Mouse (Mus musculus) small intestine, adult 2 months (tissue): Measurements from ENCODE around the gene Tarbp1. TPM values are rescaled to one million over a fixed set of nuclear protein-coding genes. Genes with fewer than 3 reads are reported as not detected.
"Not testable (repeated sequence)": the region's sequence is repeated elsewhere in the genome, so short reads cannot be mapped to it uniquely, and the experiment has no call there.

ENCODE experiments used
- H3K27ac ChIP-seq: fragments of 200-500 bp; 2 replicates; pipeline ENCODE4 v1.5.1; 2012; ENCODE audit warnings: low read depth, low read length, control low read depth, inconsistent platforms; ENCODE audit not compliant: insufficient read depth
- H3K27me3 ChIP-seq: fragments of 200-500 bp; 2 replicates; pipeline ENCODE4 v1.6.1; 2012; ENCODE audit warnings: mild to moderate bottlenecking, moderate library complexity, low read length, inconsistent platforms; ENCODE audit not compliant: control insufficient read depth, insufficient read depth
- H3K36me3 ChIP-seq: fragments of 200-500 bp; 2 replicates; pipeline ENCODE4 v1.6.1; 2012; ENCODE audit warnings: mild to moderate bottlenecking, low read length, control low read depth, inconsistent platforms; ENCODE audit not compliant: control insufficient read depth, insufficient read depth
- H3K4me1 ChIP-seq: fragments of 200-500 bp; 2 replicates; pipeline ENCODE4 v1.6.1; 2012; ENCODE audit warnings: low read length, inconsistent platforms, mixed read lengths; ENCODE audit not compliant: control insufficient read depth, insufficient read depth, insufficient read length
- H3K4me3 ChIP-seq: fragments of 200-500 bp; 2 replicates; pipeline ENCODE4 v1.5.1; 2012; ENCODE audit warnings: low read depth, mild to moderate bottlenecking, control low read depth, inconsistent platforms, low read length, moderate library complexity
- CTCF ChIP-seq: fragments of 200-500 bp; IDR thresholded peaks from 2 replicates; pipeline ENCODE4 v1.5.1; 2012; ENCODE audit warnings: low read depth, mild to moderate bottlenecking, control low read depth, inconsistent platforms, low read length, moderate library complexity, mixed read lengths; ENCODE audit not compliant: insufficient replicate concordance, insufficient read length; ENCODE audit errors: extremely low read depth
- POLR2A ChIP-seq: fragments of 200-500 bp; IDR thresholded peaks from 2 replicates; pipeline ENCODE4 v1.6.1; 2012; ENCODE audit warnings: low read depth, mild to moderate bottlenecking, control low read depth, inconsistent platforms, low read length, moderate library complexity
- WGBS: fragments of 180-500 bp; shearing (Covaris S2); methylation state at CpG from one replicate; pipeline ENCODE4 v1.1.7; 2018; 5-methylcytosine and 5-hydroxymethylcytosine counted together
- polyA plus RNA-seq: library from polyadenylated mRNA; depleted of rRNA; stranded (reverse); fragments of >200 nt; gene quantifications from 2 replicates; pipeline ENCODE4 v1.2.3, GENCODE M21; 2012

Tarbp1 gene
- polyA plus RNA-seq, 1 experiment = 1.3 TPM

DNA sequence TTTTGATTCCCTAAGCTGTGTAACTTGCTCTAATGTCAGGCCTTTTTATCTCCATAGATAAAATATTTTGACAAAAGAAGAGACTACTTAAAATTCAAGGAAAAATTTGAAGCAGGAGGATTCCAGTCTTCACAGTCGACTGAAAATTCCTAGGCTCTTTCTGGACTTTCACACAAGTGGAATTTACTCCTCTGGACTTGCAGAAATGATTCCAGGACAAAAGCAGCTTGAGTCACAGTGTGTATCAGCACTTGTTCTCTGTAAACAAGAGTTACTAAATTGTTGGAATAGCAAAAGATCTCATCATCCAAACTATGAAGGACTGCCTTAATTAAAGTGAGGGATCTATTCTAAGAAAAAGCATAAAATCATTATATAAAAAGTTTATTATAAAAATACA, 49.9 kb downstream of the Tarbp1 start:
- Histone ChIP-seq H3K36me3 (peaks cover 34% of the 10 kb centered on the region), H3K27me3 (no peaks in the 10 kb centered on the region), H3K4me1 (peaks cover 6% of the 10 kb centered on the region; the same call in 1 of the 2 replicates), H3K4me3 (no peak overlapping the region), H3K27ac (no peak overlapping the region)
- 49% methylated on average over 1 of the region's 1 CpGs for WGBS
- no peak for TF ChIP-seq CTCF
- TF ChIP-seq POLR2A = no peak

DNA sequence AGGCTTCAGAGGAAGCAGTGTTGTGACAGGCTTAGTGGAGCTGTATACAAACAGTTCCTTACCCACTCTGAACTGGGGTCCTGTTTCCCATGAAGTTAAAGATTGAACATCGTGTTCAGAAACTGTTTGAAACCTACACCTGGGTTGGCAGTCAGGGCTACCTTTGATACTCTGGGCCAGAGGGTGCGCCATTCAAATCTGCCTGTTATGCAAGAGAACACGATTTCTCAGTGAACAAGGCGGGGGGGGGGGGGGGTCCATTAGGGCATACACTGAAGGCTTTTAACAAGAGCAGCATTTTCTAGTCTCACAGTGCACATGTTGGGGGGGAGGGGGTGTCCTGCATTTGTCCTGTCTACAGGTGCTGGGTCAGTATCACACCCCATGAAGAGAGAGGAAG, 50.7 kb downstream of the Tarbp1 start:
- TF ChIP-seq POLR2A = no peak
- TF ChIP-seq CTCF = no peak
- Histone ChIP-seq H3K27ac (no peak overlapping the region), H3K4me3 (no peak overlapping the region), H3K27me3 (no peaks in the 10 kb centered on the region), H3K36me3 (peaks cover 29% of the 10 kb centered on the region), H3K4me1 (peaks cover 6% of the 10 kb centered on the region; the same call in 1 of the 2 replicates)
- 62% methylated on average over 4 of the region's 4 CpGs for WGBS

DNA sequence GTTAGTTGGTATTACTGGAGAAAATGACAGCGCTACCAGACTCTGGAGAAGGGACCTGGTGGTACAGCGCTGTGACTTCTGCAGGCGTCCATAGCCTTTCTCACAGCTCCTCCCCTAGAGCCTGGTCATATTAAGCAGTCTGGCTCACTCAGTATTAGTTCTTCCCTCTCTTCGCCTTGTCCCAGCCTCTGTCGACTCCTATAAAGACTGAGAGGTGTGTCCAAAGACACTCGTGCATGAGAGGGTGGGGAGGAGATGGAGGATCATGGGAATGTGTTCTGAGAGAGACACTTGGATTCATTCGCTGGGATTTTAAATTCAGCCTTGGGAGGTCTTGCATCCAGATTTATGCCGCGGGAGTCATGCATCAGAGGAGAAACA, 52.0 kb downstream of the Tarbp1 start:
- H3K4me3 ChIP-seq = peak overlapping the region; percentile 78
- no peak for TF ChIP-seq POLR2A
- no peak for TF ChIP-seq CTCF
- WGBS = 3% methylated on average over 9 of the region's 9 CpGs
- peak overlapping the region; percentile 63 for H3K27ac ChIP-seq
- peaks cover 20% of the 10 kb centered on the region for H3K36me3 ChIP-seq
- no peaks in the 10 kb centered on the region for H3K27me3 ChIP-seq
- H3K4me1 ChIP-seq = peaks cover 6% of the 10 kb centered on the region; the same call in 1 of the 2 replicates

DNA sequence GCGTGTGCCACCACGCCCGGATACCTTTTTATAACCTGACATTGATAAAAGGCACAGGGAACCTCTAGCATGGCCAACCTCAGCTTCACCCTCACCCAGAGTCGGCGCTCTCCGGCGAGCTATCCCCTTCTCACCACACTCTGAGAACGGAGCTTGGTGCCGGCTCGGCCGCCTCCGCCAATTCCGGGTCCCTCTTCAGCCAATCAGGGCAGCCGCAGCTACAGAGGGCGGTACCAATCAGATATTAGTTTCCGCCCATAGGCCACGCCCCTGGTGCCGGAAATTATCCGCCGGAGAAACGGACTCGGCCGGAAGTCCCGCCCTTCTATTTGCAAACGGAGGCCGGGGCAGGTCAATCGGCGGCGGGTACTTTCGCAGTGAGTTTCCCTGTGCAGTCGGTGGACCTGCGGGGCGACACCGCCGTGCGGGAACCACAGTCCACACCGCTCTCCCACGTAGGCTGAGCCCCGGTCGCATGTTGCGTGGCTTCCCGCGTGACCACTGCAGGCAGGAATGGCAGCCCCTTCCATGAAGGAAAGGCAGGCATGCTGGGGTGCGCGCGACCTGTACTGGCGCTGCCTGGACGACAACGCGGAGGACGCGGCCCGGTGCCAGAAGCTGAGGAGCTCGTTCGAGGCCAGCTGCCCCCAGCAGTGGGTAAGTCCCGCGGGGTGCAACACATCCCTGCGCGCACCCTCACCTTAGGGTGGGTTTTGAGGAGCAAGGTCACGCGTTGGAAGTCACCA, 52.5 kb downstream of the Tarbp1 start, which contains the start of gene Coa6:
Coa6 (plus strand) TSS at position 342 of the 746 bp plus-strand sequence.
- Histone ChIP-seq H3K27ac (peak within 1 kb of the TSS; percentile 63), H3K27me3 (no peaks in the 10 kb centered on the region), H3K4me3 (peak within 1 kb of the TSS; percentile 78), H3K36me3 (peaks cover 14% of the 10 kb centered on the region), H3K4me1 (peaks cover 6% of the 10 kb centered on the region; the same call in 1 of the 2 replicates)
- under 1% methylated on average over 61 of the region's 61 CpGs for WGBS
- TF ChIP-seq CTCF = no peak
- TF ChIP-seq POLR2A = peak; percentile 83

DNA sequence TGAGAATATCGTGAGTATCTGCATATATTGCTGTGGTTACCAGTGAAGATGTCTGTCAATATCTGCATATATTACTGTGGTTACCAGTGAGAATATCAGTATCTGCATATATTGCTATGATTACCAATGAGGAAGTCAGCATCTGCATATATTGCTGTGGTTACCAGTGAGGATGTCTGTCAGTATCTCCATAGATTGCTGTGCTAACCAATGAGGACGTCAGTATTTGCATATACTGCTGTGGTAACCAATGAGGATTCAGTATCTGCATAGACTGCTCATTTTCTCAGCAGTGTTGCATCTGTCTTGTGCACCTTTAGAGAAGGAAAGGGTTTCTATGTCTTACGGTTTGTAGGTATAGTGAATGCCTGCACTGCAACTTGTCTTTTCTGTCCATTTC, 54.0 kb downstream of the Tarbp1 start:
- Histone ChIP-seq H3K4me3 (no peak overlapping the region), H3K36me3 (peaks cover 1% of the 10 kb centered on the region; the same call in 1 of the 2 replicates), H3K27ac (no peak overlapping the region), H3K4me1 (peaks cover 6% of the 10 kb centered on the region; the same call in 1 of the 2 replicates), H3K27me3 (no peaks in the 10 kb centered on the region)
- WGBS = 80% methylated on average over 3 of the region's 3 CpGs
- TF ChIP-seq CTCF = no peak
- TF ChIP-seq POLR2A = no peak

DNA sequence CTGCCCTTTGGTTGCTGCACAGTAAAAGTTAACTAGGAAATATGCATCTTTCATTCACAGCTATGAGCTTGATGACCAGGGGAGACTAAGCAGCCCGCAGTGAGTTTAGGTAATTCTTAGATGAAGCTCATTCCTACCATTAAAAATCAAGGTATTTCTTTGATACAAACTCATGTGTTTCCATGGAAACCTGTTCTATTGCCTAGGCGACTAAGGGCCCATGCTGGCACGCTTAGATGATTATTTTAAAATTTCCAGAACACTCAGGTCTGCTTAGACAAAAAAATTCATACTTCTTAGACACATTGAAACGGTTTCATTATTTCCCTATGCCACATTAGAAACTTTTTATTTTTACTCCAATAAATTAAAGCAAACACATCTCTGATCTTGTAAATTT, 69.8 kb downstream of the Tarbp1 start:
- Histone ChIP-seq H3K27ac (no peak overlapping the region), H3K4me1 (no peaks in the 10 kb centered on the region), H3K27me3 (no peaks in the 10 kb centered on the region), H3K36me3 (no peaks in the 10 kb centered on the region), H3K4me3 (no peak overlapping the region)
- TF ChIP-seq POLR2A (no peak), CTCF (no peak)
- 74% methylated on average over 4 of the region's 4 CpGs for WGBS

DNA sequence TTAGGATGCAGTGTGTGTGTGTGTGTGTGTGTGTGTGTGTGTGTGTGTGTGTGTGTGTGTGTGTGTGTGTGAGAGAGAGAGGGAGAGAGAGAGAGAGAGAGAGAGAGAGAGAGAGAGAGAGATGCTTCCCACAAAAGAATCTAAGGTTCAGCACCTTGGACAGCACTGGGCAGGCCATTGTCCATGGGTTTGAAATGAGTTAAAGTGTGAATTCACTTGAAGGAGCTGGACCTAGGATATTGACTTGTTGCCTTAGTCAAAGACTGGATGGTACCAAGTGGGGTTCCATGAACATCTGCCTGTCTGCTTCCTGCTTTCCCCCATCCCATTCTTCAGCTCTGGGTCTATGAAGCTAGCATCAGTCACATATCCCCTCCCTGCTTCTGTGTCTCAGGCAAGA, 70.3 kb downstream of the Tarbp1 start:
- not testable (repeated sequence) for H3K27me3 ChIP-seq, H3K36me3 ChIP-seq

More for the DNA sequence above, 70.3 kb downstream of the Tarbp1 start:
- H3K27ac ChIP-seq, H3K4me1 ChIP-seq, H3K4me3 ChIP-seq: not testable (repeated sequence)
